Mouse (Mus musculus) thymus, adult 2 months (tissue): ENCODE measurements around the gene Etl4. TPM values are rescaled to one million over a fixed set of nuclear protein-coding genes. Genes with fewer than 3 reads are reported as not detected.

ENCODE experiments used
- DNase-seq: peaks from one replicate; pipeline ENCODE4 v3.0.0; 2021
- H3K27ac ChIP-seq: fragments of 200-500 bp; 2 replicates; pipeline ENCODE4 v1.5.1; 2012; ENCODE audit warnings: low read length, control low read depth; ENCODE audit not compliant: control insufficient read depth, insufficient read depth
- H3K27me3 ChIP-seq: fragments of 200-500 bp; 2 replicates; pipeline ENCODE4 v1.6.1; 2012; ENCODE audit warnings: mild to moderate bottlenecking, low read length, moderate library complexity, mixed read lengths; ENCODE audit not compliant: control insufficient read depth, insufficient read depth
- H3K36me3 ChIP-seq: fragments of 200-500 bp; 2 replicates; pipeline ENCODE4 v1.6.1; 2012; ENCODE audit warnings: mild to moderate bottlenecking, low read length, moderate library complexity; ENCODE audit not compliant: control insufficient read depth, insufficient read depth
- H3K4me1 ChIP-seq: fragments of 200-500 bp; replicated peaks from 2 replicates; pipeline ENCODE4 v1.6.1; 2012; ENCODE audit warnings: low read length; ENCODE audit not compliant: control insufficient read depth, insufficient read depth
- H3K4me3 ChIP-seq: fragments of 200-500 bp; 2 replicates; pipeline ENCODE4 v1.5.1; 2012; ENCODE audit warnings: mild to moderate bottlenecking, low read length, control low read depth, moderate library complexity; ENCODE audit not compliant: control insufficient read depth, insufficient read depth
- CTCF ChIP-seq: fragments of 200-500 bp; IDR thresholded peaks from 2 replicates; pipeline ENCODE4 v1.5.1; 2012; ENCODE audit warnings: mild to moderate bottlenecking, control low read depth, low read length, moderate library complexity, borderline replicate concordance; ENCODE audit not compliant: control insufficient read depth, poor library complexity, insufficient read depth; ENCODE audit errors: extremely low read depth
- POLR2A ChIP-seq: fragments of 200-500 bp; IDR thresholded peaks from 2 replicates; pipeline ENCODE4 v1.6.1; 2012; ENCODE audit warnings: mild to moderate bottlenecking, low read length, control low read depth, moderate library complexity; ENCODE audit not compliant: control insufficient read depth, poor library complexity, insufficient read depth; ENCODE audit errors: extremely low read depth
- WGBS: fragments of 180-500 bp; shearing (Covaris S2); methylation state at CpG from one replicate; pipeline ENCODE4 v1.1.7; 2018; 5-methylcytosine and 5-hydroxymethylcytosine counted together
- polyA plus RNA-seq: library from polyadenylated mRNA; depleted of rRNA; stranded (reverse); fragments of >200 nt; gene quantifications from 2 replicates; pipeline ENCODE4 v1.2.3, GENCODE M21; 2012

Etl4 gene
- polyA plus RNA-seq, 1 experiment, result 9.7 TPM

- no peak overlapping the region for H3K27ac ChIP-seq
- 87% methylated on average over 5 of the region's 5 CpGs for WGBS
- no peak for DNase-seq
- no peak overlapping the region for H3K4me3 ChIP-seq
- TF ChIP-seq CTCF, result no peak
- no peak for TF ChIP-seq POLR2A
- no peaks in the 10 kb centered on the region for H3K36me3 ChIP-seq
- no peaks in the 10 kb centered on the region for H3K4me1 ChIP-seq
- H3K27me3 ChIP-seq, result no peaks in the 10 kb centered on the region
These were observed 710.3 kb downstream of the Etl4 start for GRCm38 (mm10) chr2:20619881-20620280.

GRCm38 (mm10) chr2:20629156-20629712 lies 719.7 kb downstream of the Etl4 start:
- DNase-seq, result no peak
- TF ChIP-seq POLR2A (no peak), CTCF (no peak)
- WGBS, result 94% methylated on average over 8 of the region's 8 CpGs
- no peak overlapping the region for H3K27ac ChIP-seq
- H3K27me3 ChIP-seq, result no peaks in the 10 kb centered on the region
- no peaks in the 10 kb centered on the region for H3K4me1 ChIP-seq
- no peak overlapping the region for H3K4me3 ChIP-seq
- no peaks in the 10 kb centered on the region for H3K36me3 ChIP-seq

- Histone ChIP-seq H3K27ac (no peak overlapping the region), H3K36me3 (no peaks in the 10 kb centered on the region), H3K4me1 (no peaks in the 10 kb centered on the region), H3K4me3 (no peak overlapping the region), H3K27me3 (no peaks in the 10 kb centered on the region)
- WGBS, result 90% methylated on average over 3 of the region's 3 CpGs
- TF ChIP-seq POLR2A, result no peak
- TF ChIP-seq CTCF, result no peak
- no peak for DNase-seq
These were observed 729.0 kb downstream of the Etl4 start for GRCm38 (mm10) chr2:20638604-20639003.

GRCm38 (mm10) chr2:20639721-20640120 lies 730.1 kb downstream of the Etl4 start:
- Histone ChIP-seq H3K4me1 (no peaks in the 10 kb centered on the region), H3K4me3 (no peak overlapping the region), H3K36me3 (no peaks in the 10 kb centered on the region), H3K27me3 (no peaks in the 10 kb centered on the region), H3K27ac (no peak overlapping the region)
- 88% methylated on average over 2 of the region's 2 CpGs for WGBS
- no peak for TF ChIP-seq CTCF
- no peak for TF ChIP-seq POLR2A
- no peak for DNase-seq

- H3K27ac ChIP-seq, result no peak overlapping the region
- no peaks in the 10 kb centered on the region for H3K4me1 ChIP-seq
- no peak for TF ChIP-seq CTCF
- no peak for TF ChIP-seq POLR2A
- WGBS, result 83% methylated on average over 9 of the region's 9 CpGs
- H3K27me3 ChIP-seq, result no peaks in the 10 kb centered on the region
- DNase-seq, result no peak
- no peaks in the 10 kb centered on the region for H3K36me3 ChIP-seq
- H3K4me3 ChIP-seq, result no peak overlapping the region
These were observed 733.2 kb downstream of the Etl4 start for GRCm38 (mm10) chr2:20642818-20643217.

- H3K36me3 ChIP-seq, result no peaks in the 10 kb centered on the region
- no peak overlapping the region for H3K4me3 ChIP-seq
- no peak overlapping the region for H3K27ac ChIP-seq
- DNase-seq, result no peak
- H3K4me1 ChIP-seq, result no peaks in the 10 kb centered on the region
- no peaks in the 10 kb centered on the region for H3K27me3 ChIP-seq
- TF ChIP-seq POLR2A (no peak), CTCF (no peak)
- WGBS, result 14% methylated on average over 4 of the region's 4 CpGs
These were observed 740.2 kb downstream of the Etl4 start for GRCm38 (mm10) chr2:20649817-20650216.

- H3K4me3 ChIP-seq, result no peak overlapping the region
- no peaks in the 10 kb centered on the region for H3K4me1 ChIP-seq
- H3K27ac ChIP-seq, result no peak overlapping the region
- TF ChIP-seq POLR2A (no peak), CTCF (no peak)
- no peaks in the 10 kb centered on the region for H3K27me3 ChIP-seq
- no peaks in the 10 kb centered on the region for H3K36me3 ChIP-seq
- no peak for DNase-seq
These were observed 743.5 kb downstream of the Etl4 start for GRCm38 (mm10) chr2:20653116-20653515.
